Mouse (Mus musculus): Measurements from ENCODE around the gene Gm614. TPM values are rescaled to one million over a fixed set of nuclear protein-coding genes. Genes with fewer than 3 reads are reported as not detected.

Gene Gm614
- total and polyA plus RNA-seq, 3 experiments = 0.64 to 6.5 (median 1.3) TPM

GRCm38 (mm10) chrX:101304646-101305045 is 40.9 kb upstream of the Gm614 start:
- in situ Hi-C loops (cut with MboI; ENCODE audit: low pct_ligation_motif_present, low pct_unique_long_range_greater_than_20kb, low sequenced_read_pairs) = no loop called here
- Histone ChIP-seq H3K36me3 (replicated peaks in 1 of 2; ENCODE audit: control insufficient read depth in 1 of 2, insufficient read depth in 1 of 2, low read length in 1 of 2) (peaks cover 0 to 5% of the 10 kb centered on the region in 2 experiments), H3K9ac (ENCODE audit: insufficient read depth, low read depth) (no peak overlapping the region), H3K4me2 (ENCODE audit: insufficient read depth, low read depth, poor library complexity, severe bottlenecking) (no peak overlapping the region), H3K79me2 (replicated peaks; ENCODE audit: control insufficient read depth, extremely low read depth, insufficient read depth, poor library complexity, severe bottlenecking) (no peaks in the 10 kb centered on the region), H3K4me3 (replicated peaks in 1 of 3; ENCODE audit: low read depth in 2 of 3, low read length in 2 of 3, poor library complexity in 1 of 3) (no peak overlapping the region), H3K9me3 (replicated peaks; ENCODE audit: low read length) (no peaks in the 10 kb centered on the region), H3K4me1 (ENCODE audit: control insufficient read depth in 1 of 2, insufficient read depth in 2 of 2) (no peaks in the 10 kb centered on the region), H3K27me3 (replicated peaks) (no peaks in the 10 kb centered on the region), H3K27ac (ENCODE audit: insufficient read depth, low read depth) (no peak overlapping the region)
- TF ChIP-seq CHD1 (IDR thresholded peaks at IDR 0.05; ENCODE audit: low read depth, low read length) = no peak
- TF ChIP-seq NRF1 (IDR thresholded peaks at IDR 0.05; ENCODE audit: low read depth, low read length) = no peak
- TF ChIP-seq ETS1 (conservative IDR thresholded peaks at IDR 0.05; ENCODE audit: low read depth, low read length) = no peak
- no peak for TF ChIP-seq EP300 (IDR thresholded peaks at IDR 0.05; ENCODE audit: low read length)
- TF ChIP-seq PAX5 (IDR thresholded peaks at IDR 0.05; ENCODE audit: low read length) = no peak
- no peak for TF ChIP-seq MAX (IDR thresholded peaks at IDR 0.05; ENCODE audit: low read length)
- TF ChIP-seq JUND (conservative IDR thresholded peaks at IDR 0.05; ENCODE audit: low read depth, low read length) = no peak
- no peak for TF ChIP-seq POLR2A (IDR thresholded peaks at IDR 0.05; ENCODE audit: low read depth, low read length)
- no peak for TF ChIP-seq RAD21 (IDR thresholded peaks at IDR 0.05; ENCODE audit: low read depth, low read length)
- TF ChIP-seq JUN (IDR thresholded peaks at IDR 0.05; ENCODE audit: insufficient read depth, low read depth, low read length) = no peak
- TF ChIP-seq SIN3A (IDR thresholded peaks at IDR 0.05; ENCODE audit: low read length) = no peak
- no peak for TF ChIP-seq SMC3 (IDR thresholded peaks at IDR 0.05; ENCODE audit: low read depth, low read length)
- TF ChIP-seq ZNF384 (IDR thresholded peaks at IDR 0.05; ENCODE audit: low read depth, low read length) = no peak
- no peak for TF ChIP-seq POLR2AphosphoS2 (IDR thresholded peaks at IDR 0.05; ENCODE audit: low read depth, low read length)
- no peak for TF ChIP-seq HCFC1 (IDR thresholded peaks at IDR 0.05; ENCODE audit: low read depth, low read length)
- dilution Hi-C loops (cut with MboI; ENCODE audit: extremely low pct_ligation_motif_present, extremely low pct_unique_long_range_greater_than_20kb, low sequenced_read_pairs) = no loop called here
- no peak for DNase-seq (ENCODE audit: extremely low read depth)

- dilution Hi-C loops (cut with MboI; ENCODE audit: extremely low pct_ligation_motif_present, extremely low pct_unique_long_range_greater_than_20kb, low sequenced_read_pairs) (no loop called here), in situ Hi-C loops (cut with MboI; ENCODE audit: low pct_ligation_motif_present, low pct_unique_long_range_greater_than_20kb, low sequenced_read_pairs) (no loop called here)
- no peaks in the 10 kb centered on the region for H3K4me1 ChIP-seq (ENCODE audit: control insufficient read depth in 1 of 2, insufficient read depth in 2 of 2)
- DNase-seq (ENCODE audit: extremely low read depth) = no peak
- peaks cover 12 to 24% of the 10 kb centered on the region in 2 experiments for H3K36me3 ChIP-seq (replicated peaks in 1 of 2; ENCODE audit: control insufficient read depth in 1 of 2, insufficient read depth in 1 of 2, low read length in 1 of 2)
- H3K9me3 ChIP-seq (replicated peaks; ENCODE audit: low read length) = no peaks in the 10 kb centered on the region
- no peaks in the 10 kb centered on the region for H3K27me3 ChIP-seq (replicated peaks)
- no peak overlapping the region for H3K9ac ChIP-seq (ENCODE audit: insufficient read depth, low read depth)
- TF ChIP-seq ELF1 (IDR thresholded peaks at IDR 0.05; ENCODE audit: low read depth, low read length) (no peak), RAD21 (IDR thresholded peaks at IDR 0.05; ENCODE audit: low read depth, low read length) (no peak), MXI1 (IDR thresholded peaks at IDR 0.05; ENCODE audit: low read depth, low read length) (no peak), IRF4 (IDR thresholded peaks at IDR 0.05; ENCODE audit: low read depth, low read length) (no peak), SMC3 (IDR thresholded peaks at IDR 0.05; ENCODE audit: low read depth, low read length) (no peak), BHLHE40 (IDR thresholded peaks at IDR 0.05; ENCODE audit: low read depth, low read length) (no peak), ZNF384 (IDR thresholded peaks at IDR 0.05; ENCODE audit: low read depth, low read length) (no peak), MAFK (IDR thresholded peaks at IDR 0.05; ENCODE audit: insufficient replicate concordance, low read length) (no peak), RCOR1 (conservative IDR thresholded peaks at IDR 0.05; ENCODE audit: low read depth, low read length) (no peak), GABPA (IDR thresholded peaks at IDR 0.05; ENCODE audit: insufficient replicate concordance, low read depth, low read length) (no peak), NELFE (IDR thresholded peaks at IDR 0.05; ENCODE audit: low read depth, low read length) (no peak)
- H3K27ac ChIP-seq (ENCODE audit: insufficient read depth, low read depth) = no peak overlapping the region
- H3K79me2 ChIP-seq (replicated peaks; ENCODE audit: control insufficient read depth, extremely low read depth, insufficient read depth, poor library complexity, severe bottlenecking) = no peaks in the 10 kb centered on the region
- H3K4me2 ChIP-seq (ENCODE audit: insufficient read depth, low read depth, poor library complexity, severe bottlenecking) = no peak overlapping the region
- H3K4me3 ChIP-seq (replicated peaks in 1 of 3; ENCODE audit: low read depth in 2 of 3, low read length in 2 of 3, poor library complexity in 1 of 3) = no peak overlapping the region
Observed at GRCm38 (mm10) chrX:101301654-101302053, 37.9 kb upstream of the Gm614 start.

Data from CH12.LX (cell line).